Mouse (Mus musculus) spleen, postnatal 10 days (tissue): ENCODE results near the gene Kcnk1.

Experiments
- DNase-seq, 2 experiments: peaks; one replicate each; pipeline ENCODE4 v3.0.0; 2021 to 2022; ENCODE audit warnings: low spot score in 2 of 2

Gene Kcnk1

DNA sequence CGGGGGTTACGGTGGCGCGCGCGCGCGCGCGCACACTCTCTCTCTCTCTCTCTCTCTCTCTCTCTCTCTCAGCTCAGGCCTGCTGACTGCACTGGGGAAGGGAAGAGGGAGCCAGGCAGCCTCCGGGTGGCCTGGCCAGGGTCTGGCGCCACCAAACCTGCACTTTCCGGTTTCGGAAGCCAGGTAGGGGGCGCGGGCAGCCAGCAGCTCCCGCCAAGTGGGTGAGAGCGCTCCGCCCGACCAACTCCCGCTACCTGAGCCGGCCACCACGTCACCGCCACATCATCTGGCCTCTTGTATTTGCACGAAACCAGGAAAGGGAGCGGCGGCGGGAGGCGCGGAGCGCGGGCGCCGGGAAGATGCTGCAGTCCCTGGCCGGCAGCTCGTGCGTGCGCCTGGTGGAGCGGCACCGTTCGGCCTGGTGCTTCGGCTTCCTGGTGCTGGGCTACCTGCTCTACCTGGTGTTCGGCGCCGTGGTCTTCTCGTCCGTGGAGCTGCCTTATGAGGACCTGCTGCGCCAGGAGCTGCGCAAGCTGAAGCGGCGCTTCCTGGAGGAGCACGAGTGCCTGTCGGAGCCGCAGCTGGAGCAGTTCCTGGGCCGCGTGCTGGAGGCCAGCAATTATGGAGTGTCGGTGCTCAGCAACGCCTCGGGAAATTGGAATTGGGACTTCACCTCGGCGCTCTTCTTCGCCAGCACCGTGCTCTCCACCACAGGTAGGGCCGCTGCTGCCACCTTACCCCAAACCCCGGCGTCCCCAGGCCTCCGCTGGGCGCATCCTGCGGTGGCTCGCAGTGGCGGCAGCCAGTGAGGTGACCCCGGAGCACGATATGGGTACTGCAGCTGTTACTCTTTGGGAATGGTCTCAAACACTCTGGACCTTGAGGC lies at the start of gene Kcnk1:
Gene Kcnk1 (plus strand): TSS at position 70 of the 886 bp plus-strand sequence.
- DNase-seq, result no peak

GRCm38 (mm10) chr8:125948696-125949308 lies 46.2 kb upstream of the Kcnk1 start:
- DNase-seq, result no peak

DNA sequence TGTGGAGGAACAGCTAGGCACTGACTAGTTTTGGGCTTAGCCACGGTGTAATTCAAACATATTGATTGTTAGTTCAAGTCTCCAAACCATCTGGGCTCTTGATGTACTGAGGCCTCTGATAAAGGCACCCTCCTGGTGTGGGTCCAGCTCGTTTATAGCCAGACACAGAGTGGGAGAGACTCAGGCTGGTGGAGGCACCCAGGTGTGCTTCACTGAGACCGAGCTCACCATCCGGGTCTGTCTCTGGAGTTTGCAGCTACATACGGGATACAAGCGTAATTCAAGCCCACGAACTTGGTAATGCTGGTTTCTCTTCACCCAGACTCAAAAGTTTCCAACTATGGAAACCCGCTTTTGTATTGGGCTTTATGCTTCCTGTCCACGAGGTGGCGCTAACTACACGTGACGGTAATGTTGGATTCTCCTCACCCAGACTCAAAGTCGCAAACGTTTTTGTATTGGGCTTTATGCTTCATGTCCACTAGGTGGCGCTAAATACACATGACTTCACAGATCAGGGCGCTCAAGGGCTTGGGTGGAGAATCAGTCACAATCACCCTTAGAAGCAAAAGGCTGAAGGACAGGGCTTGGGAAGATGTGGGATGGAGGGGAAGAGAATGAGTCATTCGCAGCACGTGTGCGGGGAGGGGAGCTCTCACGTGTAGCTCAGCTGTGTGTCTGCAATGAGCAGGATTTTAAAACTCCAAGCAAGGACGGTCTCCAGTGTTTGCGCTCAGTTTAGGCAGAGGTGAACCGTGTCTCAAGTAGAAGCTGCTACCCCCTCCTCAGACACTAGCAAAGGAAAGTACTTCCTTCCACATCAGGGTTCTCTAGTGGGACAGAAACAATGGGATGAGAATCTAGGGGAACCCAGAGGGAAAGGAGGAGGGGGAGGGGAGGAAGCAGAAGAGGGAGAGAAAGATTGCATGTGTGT lies 44.7 kb upstream of the Kcnk1 start:
- DNase-seq, result peak; percentile 42 to 77

DNA sequence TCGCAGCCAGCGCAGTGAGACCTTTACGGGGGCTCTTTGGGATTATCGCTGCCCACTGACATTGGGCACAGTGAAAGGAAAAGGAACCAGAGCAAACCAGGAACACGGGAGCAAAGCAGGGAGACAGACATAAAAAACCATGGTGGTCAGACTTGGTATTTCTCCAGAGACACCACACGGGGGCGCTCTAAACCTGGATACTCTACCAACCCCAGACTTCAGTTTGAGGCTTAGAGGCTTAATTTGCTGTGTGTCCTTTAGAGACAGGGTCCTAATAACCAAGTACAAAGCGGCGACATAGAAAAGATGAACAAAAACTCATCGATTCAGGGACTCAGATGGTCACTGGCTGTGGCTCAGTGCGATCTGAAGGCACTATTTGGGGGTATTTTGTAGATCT lies 39.3 kb upstream of the Kcnk1 start:
- DNase-seq, result peak in 1 of 2 experiments; percentile 49

DNA sequence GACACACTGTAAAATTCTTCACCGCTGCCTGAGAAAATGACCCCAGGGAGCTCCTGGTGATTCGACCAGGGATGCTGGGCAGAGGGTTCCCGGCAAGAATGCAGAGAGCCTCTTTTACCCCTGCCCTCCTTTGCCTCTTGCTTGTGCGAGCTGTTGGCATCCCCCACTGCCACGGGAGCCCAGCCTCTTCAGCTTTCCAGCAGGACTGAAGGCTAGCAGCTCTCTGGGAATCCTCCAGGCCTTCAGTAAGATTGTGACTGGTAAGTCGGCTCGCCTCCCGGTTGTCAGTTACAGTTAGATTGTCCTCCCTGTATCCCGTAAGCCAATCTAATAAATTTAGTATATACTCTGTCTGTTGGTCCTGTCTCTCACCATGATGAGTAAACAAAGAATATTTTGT lies 38.2 kb upstream of the Kcnk1 start:
- no peak for DNase-seq

DNA sequence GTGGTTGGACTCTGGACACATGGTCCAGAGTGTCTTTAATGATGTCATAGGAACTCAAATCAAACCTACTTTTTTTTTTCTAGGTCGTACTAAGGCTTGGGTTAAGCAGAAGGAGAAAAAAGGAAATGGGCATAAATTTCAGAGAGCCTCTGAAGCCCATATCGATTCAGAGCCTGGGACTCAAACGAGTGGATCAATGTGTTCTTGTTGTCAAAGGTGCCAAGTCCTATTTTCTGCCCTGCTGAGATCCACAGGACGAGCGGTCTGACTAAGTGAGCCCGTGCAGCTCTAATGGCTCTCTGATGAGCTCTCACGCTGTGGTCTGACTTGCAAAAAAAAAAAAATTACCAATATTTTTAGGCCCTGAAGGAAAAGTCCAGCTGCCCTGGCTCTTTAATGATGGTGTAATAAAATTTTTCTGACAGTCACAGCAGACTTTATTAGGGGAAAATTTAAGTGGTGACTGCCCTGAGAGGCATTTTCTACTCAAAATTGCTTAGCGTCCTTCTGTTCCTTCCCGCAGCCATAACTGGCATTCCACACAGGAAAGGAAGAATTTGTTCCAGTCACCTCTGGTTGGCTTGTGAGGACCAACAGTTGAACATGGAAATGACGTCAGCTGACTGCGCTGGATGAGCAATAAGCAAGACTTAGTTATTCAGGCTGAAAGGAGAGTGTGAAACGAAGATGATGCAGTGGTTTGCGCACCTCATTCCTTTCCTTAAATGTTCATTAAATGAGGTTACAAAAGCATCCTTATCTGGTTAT lies 37.6 kb upstream of the Kcnk1 start:
- DNase-seq, result no peak

GRCm38 (mm10) chr8:125957994-125958368 lies 37.0 kb upstream of the Kcnk1 start:
- no peak for DNase-seq

GRCm38 (mm10) chr8:125959363-125959771 lies 35.6 kb upstream of the Kcnk1 start:
- DNase-seq, result no peak

DNA sequence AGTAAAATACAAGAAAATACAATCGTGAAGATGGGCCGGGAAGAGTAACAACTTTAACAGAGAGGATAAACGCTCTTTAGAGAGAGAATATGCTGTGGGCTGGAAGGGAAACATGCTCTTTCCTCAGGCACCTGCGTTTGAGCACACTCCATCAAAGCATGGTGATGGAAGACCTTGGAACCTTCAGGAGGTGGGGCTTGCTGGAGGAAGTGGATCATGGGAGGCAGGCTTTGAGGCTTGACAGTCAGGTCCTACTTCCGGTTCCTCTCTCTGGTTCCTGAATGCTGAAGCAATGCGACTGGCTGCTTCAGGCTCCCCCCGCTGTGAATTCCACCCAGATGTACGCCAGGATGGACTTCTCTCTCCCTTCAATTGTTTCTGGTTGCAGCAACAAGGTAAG lies 34.9 kb upstream of the Kcnk1 start:
- DNase-seq, result no peak

- no peak for DNase-seq
Observed at GRCm38 (mm10) chr8:125961790-125962189, 33.2 kb upstream of the Kcnk1 start.

DNA sequence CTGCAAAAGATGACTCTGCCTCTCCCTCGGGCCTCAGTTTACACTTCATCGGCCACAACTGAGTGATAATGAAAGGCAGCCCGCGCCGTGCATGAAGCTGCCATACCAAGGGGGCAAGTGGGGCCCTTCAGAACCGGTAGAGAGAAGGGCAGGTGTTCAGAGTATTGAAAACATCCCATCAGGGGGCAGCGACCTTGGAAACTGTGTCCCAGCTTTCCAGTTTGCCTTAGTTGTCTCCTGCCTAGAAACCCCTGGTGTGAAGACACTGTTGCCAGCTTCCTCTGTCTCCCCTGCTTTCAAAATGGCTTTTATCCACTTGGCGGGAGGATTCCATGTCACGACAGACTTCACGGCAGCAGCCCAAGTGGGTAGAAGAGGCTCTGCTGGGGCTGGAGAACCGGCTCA lies 31.2 kb upstream of the Kcnk1 start:
- no peak for DNase-seq

- no peak for DNase-seq
Observed at GRCm38 (mm10) chr8:125971336-125971735, 23.6 kb upstream of the Kcnk1 start.

DNA sequence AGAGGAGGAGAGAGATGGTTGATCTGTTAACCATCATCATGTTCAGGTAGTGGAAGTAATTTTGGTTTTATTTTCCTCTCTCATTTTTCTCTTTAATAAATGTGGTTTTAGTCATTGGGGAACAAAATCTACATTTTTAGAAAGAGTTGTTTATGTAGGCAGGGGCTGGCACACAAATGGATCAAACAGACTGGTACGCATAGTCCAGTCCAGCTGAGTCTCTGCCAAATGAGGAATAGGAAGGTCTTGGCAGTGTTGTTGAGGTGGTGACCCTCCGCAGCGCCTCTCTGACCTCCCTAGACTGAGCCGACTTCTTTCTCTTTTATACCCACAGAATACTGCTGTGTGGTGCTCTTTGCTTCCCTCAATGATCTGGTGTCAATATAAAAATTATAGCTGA lies 19.0 kb upstream of the Kcnk1 start:
- no peak for DNase-seq

DNA sequence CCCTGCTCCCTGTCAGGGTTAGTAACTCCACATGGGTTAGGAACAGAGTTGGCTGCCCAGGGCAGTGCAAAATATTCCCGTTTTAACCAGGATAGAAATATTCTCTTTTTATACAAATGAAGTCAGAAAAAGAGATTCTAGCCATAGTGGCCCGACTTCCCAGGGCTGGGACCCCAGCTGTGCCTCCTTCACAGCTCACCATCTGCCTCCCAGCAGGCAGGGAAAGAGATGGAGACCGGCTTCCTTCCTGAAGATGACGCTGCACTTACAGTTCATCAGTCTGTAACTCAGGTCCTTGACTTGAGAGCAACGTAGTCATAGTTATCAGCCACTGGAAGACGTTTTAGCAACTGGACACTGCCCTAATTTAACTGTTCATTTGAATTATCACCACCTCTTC lies 14.1 kb upstream of the Kcnk1 start:
- no peak for DNase-seq

GRCm38 (mm10) chr8:125983515-125983914 lies 11.5 kb upstream of the Kcnk1 start:
- DNase-seq, result no peak

DNA sequence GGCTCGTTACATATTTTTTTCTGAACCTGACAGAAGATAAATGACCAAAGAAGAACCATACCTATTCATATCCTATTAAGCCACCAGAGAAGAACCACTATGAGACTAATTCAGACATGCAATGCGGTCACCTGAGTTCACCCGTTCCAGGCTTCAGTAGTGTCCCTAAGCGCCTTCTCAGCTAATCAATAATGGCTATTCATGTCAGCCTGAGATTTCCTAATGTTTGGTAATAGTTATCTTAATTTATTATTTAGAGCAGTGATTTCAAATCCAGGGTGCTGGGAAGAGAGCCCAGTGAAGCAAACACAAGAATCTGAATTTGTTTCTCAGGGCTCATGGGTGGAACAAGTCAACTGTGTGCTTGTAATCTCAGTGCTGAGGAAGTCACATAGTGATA lies 10.8 kb upstream of the Kcnk1 start:
- DNase-seq, result no peak

- no peak for DNase-seq
Observed at GRCm38 (mm10) chr8:125985364-125985763, 9.6 kb upstream of the Kcnk1 start.

- no peak for DNase-seq
Observed at GRCm38 (mm10) chr8:125986999-125987589, 7.9 kb upstream of the Kcnk1 start.

GRCm38 (mm10) chr8:125987996-125988395 lies 7.0 kb upstream of the Kcnk1 start:
- no peak for DNase-seq

DNA sequence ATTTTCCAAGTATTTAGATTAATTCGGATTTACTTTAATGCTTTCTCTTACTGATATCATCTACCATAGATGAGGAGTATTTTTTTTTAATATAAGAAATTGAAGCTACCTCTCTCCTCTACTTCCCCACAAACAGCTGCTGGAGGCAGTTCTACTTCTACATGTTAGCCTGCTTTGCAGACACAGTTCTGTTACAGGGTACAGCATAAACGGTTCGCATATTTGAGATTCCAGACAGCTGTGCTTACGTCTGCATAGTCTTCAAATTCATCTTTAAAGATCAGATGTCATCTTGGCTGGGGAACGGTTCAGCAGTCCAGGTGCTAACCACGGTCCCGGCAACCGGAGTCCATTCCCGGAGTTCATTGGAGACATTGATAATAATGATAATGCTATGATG lies 1.3 kb upstream of the Kcnk1 start:
- DNase-seq, result no peak
